Mouse (Mus musculus) CH12.LX (cell line): ENCODE measurements around the gene Olfr1502. TPM values are rescaled to one million over a fixed set of nuclear protein-coding genes. Genes with fewer than 3 reads are reported as not detected.

Experiments used
- DNase-seq: peaks from one replicate; pipeline ENCODE4 v3.0.0-alpha.2; 2013; ENCODE audit errors: extremely low read depth
- H3K27ac ChIP-seq: 2 replicates; pipeline ENCODE4 v1.5.1; 2012; ENCODE audit warnings: low read depth, mild to moderate bottlenecking, control low read depth, moderate library complexity; ENCODE audit not compliant: insufficient read depth
- H3K27me3 ChIP-seq: replicated peaks from 2 replicates; pipeline ENCODE3; 2012; ENCODE audit warnings: inconsistent platforms
- H3K36me3 ChIP-seq, 2 experiments: replicated peaks in 1 of 2; 2 replicates each; pipeline versions ENCODE3 to v1.6.1; 2012; ENCODE audit warnings: inconsistent platforms in 1 of 2, low read length in 1 of 2, mild to moderate bottlenecking in 1 of 2, mixed read lengths in 1 of 2, moderate library complexity in 1 of 2; ENCODE audit not compliant: control insufficient read depth in 1 of 2, insufficient read depth in 1 of 2
- H3K4me1 ChIP-seq, 2 experiments: 2 replicates each; pipeline ENCODE4 v1.6.1; 2012; ENCODE audit warnings: inconsistent platforms in 1 of 2, moderate library complexity in 1 of 2; ENCODE audit not compliant: insufficient read depth in 2 of 2, control insufficient read depth in 1 of 2
- H3K4me2 ChIP-seq: 2 replicates; pipeline ENCODE4 v1.6.1; 2012; ENCODE audit warnings: low read depth, mild to moderate bottlenecking, control low read depth; ENCODE audit not compliant: poor library complexity, insufficient read depth, severe bottlenecking
- H3K4me3 ChIP-seq, 3 experiments: fragments of 150-350 bp in 1 of 3; sonication (generic) in 1 of 3; replicated peaks in 1 of 3; 2 replicates each; pipeline versions ENCODE3 to v1.5.1; 2011 to 2012; ENCODE audit warnings: low read depth in 2 of 3, low read length in 2 of 3, mild to moderate bottlenecking in 2 of 3, moderate library complexity in 2 of 3, control low read depth in 1 of 3, improper control_type of control experiment in 1 of 3, inconsistent platforms in 1 of 3, mixed read lengths in 1 of 3; ENCODE audit not compliant: poor library complexity in 1 of 3
- H3K79me2 ChIP-seq: replicated peaks from 2 replicates; pipeline ENCODE4 v1.6.1; 2012; ENCODE audit warnings: mild to moderate bottlenecking, moderate library complexity; ENCODE audit not compliant: control insufficient read depth, poor library complexity, insufficient read depth, severe bottlenecking; ENCODE audit errors: extremely low read depth
- H3K9ac ChIP-seq: 2 replicates; pipeline ENCODE4 v1.6.1; 2012; ENCODE audit warnings: low read depth, mild to moderate bottlenecking, control low read depth, moderate library complexity; ENCODE audit not compliant: insufficient read depth
- H3K9me3 ChIP-seq: replicated peaks from 2 replicates; pipeline ENCODE3; 2012; ENCODE audit warnings: low read length, inconsistent platforms, mixed read lengths
- CHD1 ChIP-seq: IDR thresholded peaks from 2 replicates; pipeline ENCODE4 v1.6.1; 2012; ENCODE audit warnings: low read depth, low read length, improper control_type of control experiment, inconsistent platforms
- CTCF ChIP-seq, 2 experiments: IDR thresholded peaks in 1 of 2; conservative IDR thresholded peaks in 1 of 2; 2 replicates each; pipeline ENCODE4 v1.5.1; 2011 to 2012; ENCODE audit warnings: low read depth in 2 of 2, low read length in 2 of 2, improper control_type of control experiment in 1 of 2, inconsistent platforms in 1 of 2, mild to moderate bottlenecking in 1 of 2, moderate library complexity in 1 of 2
- E2F4 ChIP-seq: IDR thresholded peaks from 2 replicates; pipeline ENCODE4 v1.6.1; 2011; ENCODE audit warnings: low read depth, low read length, improper control_type of control experiment; ENCODE audit not compliant: insufficient replicate concordance
- HCFC1 ChIP-seq: IDR thresholded peaks from 2 replicates; pipeline ENCODE4 v1.6.1; 2012; ENCODE audit warnings: low read depth, mild to moderate bottlenecking, inconsistent platforms, low read length, improper control_type of control experiment
- IRF4 ChIP-seq: IDR thresholded peaks from 2 replicates; pipeline ENCODE4 v1.6.1; 2014; ENCODE audit warnings: low read depth, mild to moderate bottlenecking, inconsistent platforms, low read length, improper control_type of control experiment
- JUN ChIP-seq: IDR thresholded peaks from 2 replicates; pipeline ENCODE4 v1.6.1; 2011; ENCODE audit warnings: low read depth, mild to moderate bottlenecking, low read length, improper control_type of control experiment, moderate library complexity; ENCODE audit not compliant: insufficient read depth
- JUND ChIP-seq: conservative IDR thresholded peaks from 2 replicates; pipeline ENCODE4 v1.6.1; 2011; ENCODE audit warnings: low read depth, low read length, improper control_type of control experiment
- KAT2A ChIP-seq: IDR thresholded peaks from 2 replicates; pipeline ENCODE4 v1.6.1; 2012; ENCODE audit warnings: low read length, improper control_type of control experiment, inconsistent platforms; ENCODE audit not compliant: insufficient replicate concordance
- MAZ ChIP-seq: IDR thresholded peaks from 2 replicates; pipeline ENCODE4 v1.6.1; 2012; ENCODE audit warnings: low read depth, mild to moderate bottlenecking, inconsistent platforms, low read length, improper control_type of control experiment, moderate library complexity
- MXI1 ChIP-seq: IDR thresholded peaks from 2 replicates; pipeline ENCODE4 v1.6.1; 2011; ENCODE audit warnings: mild to moderate bottlenecking, low read depth, low read length, improper control_type of control experiment
- MYC ChIP-seq: IDR thresholded peaks from 2 replicates; pipeline ENCODE4 v1.6.1; 2011; ENCODE audit warnings: low read depth, mild to moderate bottlenecking, improper control_type of control experiment, low read length
- NELFE ChIP-seq: IDR thresholded peaks from 2 replicates; pipeline ENCODE4 v1.6.1; 2011; ENCODE audit warnings: low read depth, low read length, improper control_type of control experiment
- NRF1 ChIP-seq: IDR thresholded peaks from 2 replicates; pipeline ENCODE4 v1.6.1; 2014; ENCODE audit warnings: low read depth, mild to moderate bottlenecking, inconsistent platforms, low read length, improper control_type of control experiment, moderate library complexity
- PAX5 ChIP-seq: IDR thresholded peaks from 2 replicates; pipeline ENCODE4 v1.6.1; 2012; ENCODE audit warnings: low read length, inconsistent platforms, mixed read lengths
- POLR2AphosphoS2 ChIP-seq: IDR thresholded peaks from 2 replicates; pipeline ENCODE4 v1.6.1; 2011; ENCODE audit warnings: low read depth, low read length, improper control_type of control experiment
- RAD21 ChIP-seq: IDR thresholded peaks from 2 replicates; pipeline ENCODE4 v1.6.1; 2011; ENCODE audit warnings: low read depth, mild to moderate bottlenecking, low read length, improper control_type of control experiment, moderate library complexity
- RCOR1 ChIP-seq: conservative IDR thresholded peaks from 2 replicates; pipeline ENCODE4 v1.6.1; 2012; ENCODE audit warnings: low read depth, mild to moderate bottlenecking, inconsistent platforms, low read length, improper control_type of control experiment
- SMC3 ChIP-seq: IDR thresholded peaks from 2 replicates; pipeline ENCODE4 v1.6.1; 2011; ENCODE audit warnings: low read depth, low read length, improper control_type of control experiment
- TBP ChIP-seq: conservative IDR thresholded peaks from 2 replicates; pipeline ENCODE4 v1.6.1; 2011; ENCODE audit warnings: low read depth, low read length, improper control_type of control experiment
- ZC3H11A ChIP-seq: IDR thresholded peaks from 2 replicates; pipeline ENCODE4 v1.6.1; 2012; ENCODE audit warnings: low read depth, mild to moderate bottlenecking, inconsistent platforms, low read length, improper control_type of control experiment
- ZMIZ1 ChIP-seq: IDR thresholded peaks from 2 replicates; pipeline ENCODE4 v1.6.1; 2012; ENCODE audit warnings: low read depth, mild to moderate bottlenecking, inconsistent platforms, low read length, improper control_type of control experiment
- dilution Hi-C: fragments of 300-500 bp; cut with MboI; formaldehyde crosslinking; loops from 2 replicates; pipeline ENCODE4 v1.14.3; 2020; ENCODE audit warnings: low sequenced_read_pairs; ENCODE audit not compliant: extremely low pct_unique_long_range_greater_than_20kb, extremely low pct_ligation_motif_present
- in situ Hi-C: fragments of 300-500 bp; cut with MboI; formaldehyde crosslinking; loops from 3 replicates; pipeline ENCODE4 v1.14.3; 2019; ENCODE audit warnings: low sequenced_read_pairs, low pct_ligation_motif_present, low pct_unique_long_range_greater_than_20kb, mixed read lengths
- polyA plus RNA-seq: library from polyadenylated mRNA; unstranded; fragments of >175 nt; gene quantifications from 2 replicates; pipeline ENCODE4 v1.2.1, GENCODE M21; 2012; ENCODE audit warnings: low read depth; ENCODE audit not compliant: insufficient read length
- total RNA-seq, 2 experiments: library from RNA; depleted of rRNA; stranded (reverse); fragments of 300-350 nt in 1 of 2; fragments of >200 nt in 1 of 2; gene quantifications; 2 replicates each; pipeline ENCODE4 v1.2.3; 2012 to 2014

Olfr1502 gene
- not detected in 2 replicates for total RNA-seq (2012; rRNA removed)
- not detected in 2 replicates for total RNA-seq (2014; rRNA removed)
- polyA plus RNA-seq: not detected in 2 replicates

- dilution Hi-C loops: no loop called here
- no peaks in the 10 kb centered on the region for H3K9me3 ChIP-seq
- DNase-seq: no peak
- no peaks in the 10 kb centered on the region for H3K36me3 ChIP-seq
- in situ Hi-C loops: no loop called here
- no peak within 1 kb of the TSS for H3K4me2 ChIP-seq
- H3K79me2 ChIP-seq: no peaks in the 10 kb centered on the region
- no peak within 1 kb of the TSS for H3K9ac ChIP-seq
- no peaks in the 10 kb centered on the region for H3K4me1 ChIP-seq
- H3K27me3 ChIP-seq: no peaks in the 10 kb centered on the region
- no peak within 1 kb of the TSS for H3K4me3 ChIP-seq
- no peak within 1 kb of the TSS for H3K27ac ChIP-seq
- TF ChIP-seq ZC3H11A: no peak
- no peak for TF ChIP-seq IRF4
- no peak for TF ChIP-seq JUND
- TF ChIP-seq MAZ: no peak
- TF ChIP-seq NRF1: no peak
- TF ChIP-seq, all 38 proteins: peak for 0
Observed at GRCm38 (mm10) chr19:13861495-13861894, at the start of gene Olfr1502. Olfr1502 (plus strand) TSS chr19:13861795.

- dilution Hi-C loops: no loop called here
- in situ Hi-C loops: no loop called here
Observed at GRCm38 (mm10) chr19:13812823-13813222, 48.8 kb upstream of the Olfr1502 start.

GRCm38 (mm10) chr19:13818827-13819226, 42.8 kb upstream of the Olfr1502 start:
- peak; percentile 51 for DNase-seq
- Histone ChIP-seq H3K4me3 (no peak overlapping the region), H3K79me2 (no peaks in the 10 kb centered on the region), H3K4me1 (peaks cover 0 to 5% of the 10 kb centered on the region in 2 experiments; a peak in 1 of 4 replicates), H3K9me3 (no peaks in the 10 kb centered on the region), H3K27ac (no peak overlapping the region), H3K9ac (no peak overlapping the region), H3K4me2 (no peak overlapping the region), H3K27me3 (no peaks in the 10 kb centered on the region), H3K36me3 (no peaks in the 10 kb centered on the region)
- peak; percentile 39 to 66; a peak in 3 of 4 replicates for TF ChIP-seq CTCF (conservative IDR thresholded peaks at IDR 0.05 in 1 of 2, IDR thresholded peaks at IDR 0.05 in 1 of 2; ENCODE audit: low read depth in 2 of 2, low read length in 2 of 2)
- TF ChIP-seq SMC3: peak; percentile 22; the same call in 1 of the 2 replicates
- no peak for TF ChIP-seq JUN
- TF ChIP-seq NRF1: no peak
- TF ChIP-seq RAD21: peak; percentile 76
- dilution Hi-C loops: no loop called here
- in situ Hi-C loops: no loop called here

More at GRCm38 (mm10) chr19:13812823-13813222, 48.8 kb upstream of the Olfr1502 start:
- H3K4me1 ChIP-seq: no peaks in the 10 kb centered on the region
- no peak overlapping the region for H3K4me2 ChIP-seq
- no peak overlapping the region for H3K9ac ChIP-seq
- H3K9me3 ChIP-seq: no peaks in the 10 kb centered on the region
- no peaks in the 10 kb centered on the region for H3K36me3 ChIP-seq
- no peaks in the 10 kb centered on the region for H3K79me2 ChIP-seq
- TF ChIP-seq NRF1 (no peak), HCFC1 (no peak), KAT2A (no peak), RAD21 (peak; percentile 60), E2F4 (no peak), MXI1 (no peak), RCOR1 (no peak), PAX5 (no peak), MAZ (no peak), MYC (no peak), SMC3 (peak; percentile 60), ZC3H11A (no peak), CHD1 (no peak), NELFE (no peak), TBP (no peak), ZMIZ1 (no peak), CTCF (conservative IDR thresholded peaks at IDR 0.05 in 1 of 2, IDR thresholded peaks at IDR 0.05 in 1 of 2; ENCODE audit: low read depth in 2 of 2, low read length in 2 of 2) (peak; percentile 70 to 85), JUN (no peak), POLR2AphosphoS2 (no peak)
- H3K27me3 ChIP-seq: no peaks in the 10 kb centered on the region
- peak; percentile 35 for DNase-seq
- H3K27ac ChIP-seq: no peak overlapping the region
- H3K4me3 ChIP-seq: no peak overlapping the region
